Mouse (Mus musculus) CH12.LX (cell line): Measurements from ENCODE around the gene Sf1. TPM values are rescaled to one million over a fixed set of nuclear protein-coding genes. Genes with fewer than 3 reads are reported as not detected.

Source experiments
- DNase-seq: peaks from one replicate; pipeline ENCODE4 v3.0.0-alpha.2; 2013; ENCODE audit errors: extremely low read depth
- H3K27ac ChIP-seq: 2 replicates; pipeline ENCODE4 v1.5.1; 2012; ENCODE audit warnings: low read depth, mild to moderate bottlenecking, control low read depth, moderate library complexity; ENCODE audit not compliant: insufficient read depth
- H3K27me3 ChIP-seq: replicated peaks from 2 replicates; pipeline ENCODE3; 2012; ENCODE audit warnings: inconsistent platforms
- H3K36me3 ChIP-seq, 2 experiments: replicated peaks in 1 of 2; 2 replicates each; pipeline versions ENCODE3 to v1.6.1; 2012; ENCODE audit warnings: inconsistent platforms in 1 of 2, low read length in 1 of 2, mild to moderate bottlenecking in 1 of 2, mixed read lengths in 1 of 2, moderate library complexity in 1 of 2; ENCODE audit not compliant: control insufficient read depth in 1 of 2, insufficient read depth in 1 of 2
- H3K4me1 ChIP-seq, 2 experiments: 2 replicates each; pipeline ENCODE4 v1.6.1; 2012; ENCODE audit warnings: inconsistent platforms in 1 of 2, moderate library complexity in 1 of 2; ENCODE audit not compliant: insufficient read depth in 2 of 2, control insufficient read depth in 1 of 2
- H3K4me2 ChIP-seq: 2 replicates; pipeline ENCODE4 v1.6.1; 2012; ENCODE audit warnings: low read depth, mild to moderate bottlenecking, control low read depth; ENCODE audit not compliant: poor library complexity, insufficient read depth, severe bottlenecking
- H3K4me3 ChIP-seq, 3 experiments: fragments of 150-350 bp in 1 of 3; sonication (generic) in 1 of 3; replicated peaks in 1 of 3; 2 replicates each; pipeline versions ENCODE3 to v1.5.1; 2011 to 2012; ENCODE audit warnings: low read depth in 2 of 3, low read length in 2 of 3, mild to moderate bottlenecking in 2 of 3, moderate library complexity in 2 of 3, control low read depth in 1 of 3, improper control_type of control experiment in 1 of 3, inconsistent platforms in 1 of 3, mixed read lengths in 1 of 3; ENCODE audit not compliant: poor library complexity in 1 of 3
- H3K79me2 ChIP-seq: replicated peaks from 2 replicates; pipeline ENCODE4 v1.6.1; 2012; ENCODE audit warnings: mild to moderate bottlenecking, moderate library complexity; ENCODE audit not compliant: control insufficient read depth, poor library complexity, insufficient read depth, severe bottlenecking; ENCODE audit errors: extremely low read depth
- H3K9ac ChIP-seq: 2 replicates; pipeline ENCODE4 v1.6.1; 2012; ENCODE audit warnings: low read depth, mild to moderate bottlenecking, control low read depth, moderate library complexity; ENCODE audit not compliant: insufficient read depth
- H3K9me3 ChIP-seq: replicated peaks from 2 replicates; pipeline ENCODE3; 2012; ENCODE audit warnings: low read length, inconsistent platforms, mixed read lengths
- BHLHE40 ChIP-seq: IDR thresholded peaks from 2 replicates; pipeline ENCODE4 v1.6.1; 2011; ENCODE audit warnings: mild to moderate bottlenecking, low read depth, low read length, improper control_type of control experiment
- CHD2 ChIP-seq: IDR thresholded peaks from 2 replicates; pipeline ENCODE4 v1.6.1; 2011; ENCODE audit warnings: low read length, improper control_type of control experiment
- CTCF ChIP-seq, 2 experiments: IDR thresholded peaks in 1 of 2; conservative IDR thresholded peaks in 1 of 2; 2 replicates each; pipeline ENCODE4 v1.5.1; 2011 to 2012; ENCODE audit warnings: low read depth in 2 of 2, low read length in 2 of 2, improper control_type of control experiment in 1 of 2, inconsistent platforms in 1 of 2, mild to moderate bottlenecking in 1 of 2, moderate library complexity in 1 of 2
- E2F4 ChIP-seq: IDR thresholded peaks from 2 replicates; pipeline ENCODE4 v1.6.1; 2011; ENCODE audit warnings: low read depth, low read length, improper control_type of control experiment; ENCODE audit not compliant: insufficient replicate concordance
- ELF1 ChIP-seq: IDR thresholded peaks from 2 replicates; pipeline ENCODE4 v1.6.1; 2014; ENCODE audit warnings: low read depth, mild to moderate bottlenecking, inconsistent platforms, low read length, improper control_type of control experiment
- EP300 ChIP-seq: IDR thresholded peaks from 2 replicates; pipeline ENCODE4 v1.6.1; 2011; ENCODE audit warnings: low read length, improper control_type of control experiment
- GABPA ChIP-seq: IDR thresholded peaks from 2 replicates; pipeline ENCODE4 v1.6.1; 2012; ENCODE audit warnings: low read depth, low read length, improper control_type of control experiment, inconsistent platforms; ENCODE audit not compliant: insufficient replicate concordance
- HCFC1 ChIP-seq: IDR thresholded peaks from 2 replicates; pipeline ENCODE4 v1.6.1; 2012; ENCODE audit warnings: low read depth, mild to moderate bottlenecking, inconsistent platforms, low read length, improper control_type of control experiment
- JUN ChIP-seq: IDR thresholded peaks from 2 replicates; pipeline ENCODE4 v1.6.1; 2011; ENCODE audit warnings: low read depth, mild to moderate bottlenecking, low read length, improper control_type of control experiment, moderate library complexity; ENCODE audit not compliant: insufficient read depth
- MAFK ChIP-seq: IDR thresholded peaks from 2 replicates; pipeline ENCODE4 v1.6.1; 2011; ENCODE audit warnings: low read length, improper control_type of control experiment; ENCODE audit not compliant: insufficient replicate concordance
- MEF2A ChIP-seq: IDR thresholded peaks from 2 replicates; pipeline ENCODE4 v1.6.1; 2014; ENCODE audit warnings: low read depth, mild to moderate bottlenecking, inconsistent platforms, low read length, improper control_type of control experiment, borderline replicate concordance
- MXI1 ChIP-seq: IDR thresholded peaks from 2 replicates; pipeline ENCODE4 v1.6.1; 2011; ENCODE audit warnings: mild to moderate bottlenecking, low read depth, low read length, improper control_type of control experiment
- POLR2A ChIP-seq: IDR thresholded peaks from 2 replicates; pipeline ENCODE4 v1.6.1; 2011; ENCODE audit warnings: low read depth, mild to moderate bottlenecking, improper control_type of control experiment, low read length
- POLR2AphosphoS2 ChIP-seq: IDR thresholded peaks from 2 replicates; pipeline ENCODE4 v1.6.1; 2011; ENCODE audit warnings: low read depth, low read length, improper control_type of control experiment
- RCOR1 ChIP-seq: conservative IDR thresholded peaks from 2 replicates; pipeline ENCODE4 v1.6.1; 2012; ENCODE audit warnings: low read depth, mild to moderate bottlenecking, inconsistent platforms, low read length, improper control_type of control experiment
- SIN3A ChIP-seq: IDR thresholded peaks from 2 replicates; pipeline ENCODE4 v1.6.1; 2012; ENCODE audit warnings: low read length, improper control_type of control experiment, inconsistent platforms
- TBP ChIP-seq: conservative IDR thresholded peaks from 2 replicates; pipeline ENCODE4 v1.6.1; 2011; ENCODE audit warnings: low read depth, low read length, improper control_type of control experiment
- UBTF ChIP-seq: IDR thresholded peaks from 2 replicates; pipeline ENCODE4 v1.6.1; 2012; ENCODE audit warnings: low read depth, mild to moderate bottlenecking, inconsistent platforms, low read length, improper control_type of control experiment, moderate library complexity
- USF2 ChIP-seq: conservative IDR thresholded peaks from 2 replicates; pipeline ENCODE4 v1.6.1; 2011; ENCODE audit warnings: low read depth, low read length, improper control_type of control experiment
- ZC3H11A ChIP-seq: IDR thresholded peaks from 2 replicates; pipeline ENCODE4 v1.6.1; 2012; ENCODE audit warnings: low read depth, mild to moderate bottlenecking, inconsistent platforms, low read length, improper control_type of control experiment
- ZMIZ1 ChIP-seq: IDR thresholded peaks from 2 replicates; pipeline ENCODE4 v1.6.1; 2012; ENCODE audit warnings: low read depth, mild to moderate bottlenecking, inconsistent platforms, low read length, improper control_type of control experiment
- ZNF384 ChIP-seq: IDR thresholded peaks from 2 replicates; pipeline ENCODE4 v1.6.1; 2012; ENCODE audit warnings: low read depth, low read length, improper control_type of control experiment, inconsistent platforms
- dilution Hi-C: fragments of 300-500 bp; cut with MboI; formaldehyde crosslinking; loops from 2 replicates; pipeline ENCODE4 v1.14.3; 2020; ENCODE audit warnings: low sequenced_read_pairs; ENCODE audit not compliant: extremely low pct_unique_long_range_greater_than_20kb, extremely low pct_ligation_motif_present
- in situ Hi-C: fragments of 300-500 bp; cut with MboI; formaldehyde crosslinking; loops from 3 replicates; pipeline ENCODE4 v1.14.3; 2019; ENCODE audit warnings: low sequenced_read_pairs, low pct_ligation_motif_present, low pct_unique_long_range_greater_than_20kb, mixed read lengths
- polyA plus RNA-seq: library from polyadenylated mRNA; unstranded; fragments of >175 nt; gene quantifications from 2 replicates; pipeline ENCODE4 v1.2.1, GENCODE M21; 2012; ENCODE audit warnings: low read depth; ENCODE audit not compliant: insufficient read length
- total RNA-seq, 2 experiments: library from RNA; depleted of rRNA; stranded (reverse); fragments of 300-350 nt in 1 of 2; fragments of >200 nt in 1 of 2; gene quantifications; 2 replicates each; pipeline ENCODE4 v1.2.3; 2012 to 2014

The Sf1 gene
- total and polyA plus RNA-seq, 3 experiments = 54.5 to 251 (median 70.4) TPM

- no peak for TF ChIP-seq E2F4
- no peak for TF ChIP-seq ZNF384
- TF ChIP-seq MAFK = no peak
- no peak for TF ChIP-seq MEF2A
- no peak for TF ChIP-seq ZMIZ1
- no peak for TF ChIP-seq USF2
- no peak for TF ChIP-seq CTCF (conservative IDR thresholded peaks at IDR 0.05 in 1 of 2, IDR thresholded peaks at IDR 0.05 in 1 of 2; ENCODE audit: low read depth in 2 of 2, low read length in 2 of 2)
- no peak overlapping the region for H3K9ac ChIP-seq
- no peak overlapping the region for H3K27ac ChIP-seq
- peaks cover 25 to 72% of the 10 kb centered on the region in 2 experiments for H3K4me1 ChIP-seq
- dilution Hi-C loops (no loop called here), in situ Hi-C loops (no loop called here)
- peaks cover 62 to 73% of the 10 kb centered on the region in 2 experiments for H3K36me3 ChIP-seq
- no peak overlapping the region for H3K4me3 ChIP-seq
- peaks cover 10% of the 10 kb centered on the region; the same call in 1 of the 2 replicates for H3K79me2 ChIP-seq
- H3K4me2 ChIP-seq = no peak overlapping the region
- H3K9me3 ChIP-seq = no peaks in the 10 kb centered on the region
- no peaks in the 10 kb centered on the region for H3K27me3 ChIP-seq
- DNase-seq = no peak
Measured at GRCm38 (mm10) chr19:6343996-6344395, 19.5 kb upstream of the Sf1 start.

DNA sequence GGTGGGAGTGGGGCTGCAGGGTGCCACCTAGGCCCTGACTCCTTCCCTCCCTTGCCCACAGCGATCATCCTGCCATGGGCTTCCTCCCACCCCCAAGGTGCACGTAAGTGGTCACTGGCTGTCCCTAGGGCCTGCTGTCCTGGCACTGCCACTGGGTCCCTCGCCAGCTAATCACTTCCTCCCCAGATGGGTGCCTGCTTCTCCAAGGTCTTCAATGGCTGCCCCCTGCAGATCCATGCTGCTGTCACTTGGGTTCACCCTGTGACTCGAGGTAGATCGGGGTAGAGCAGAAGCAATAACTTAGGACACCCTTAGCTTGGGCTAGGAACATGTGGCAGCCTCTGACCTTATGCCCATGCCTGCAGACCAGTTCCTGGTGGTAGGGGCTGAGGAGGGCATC is 17.5 kb upstream of the Sf1 start:
- Histone ChIP-seq H3K4me2 (no peak overlapping the region), H3K9ac (no peak overlapping the region), H3K36me3 (peaks cover 76 to 87% of the 10 kb centered on the region in 2 experiments), H3K4me1 (peaks cover 21 to 85% of the 10 kb centered on the region in 2 experiments), H3K9me3 (no peaks in the 10 kb centered on the region), H3K4me3 (no peak overlapping the region), H3K27me3 (no peaks in the 10 kb centered on the region), H3K79me2 (peaks cover 7% of the 10 kb centered on the region; the same call in 1 of the 2 replicates), H3K27ac (no peak overlapping the region)
- no peak for DNase-seq
- no peak for TF ChIP-seq UBTF
- TF ChIP-seq POLR2AphosphoS2 = no peak
- TF ChIP-seq BHLHE40 = no peak
- in situ Hi-C loops = no loop called here
- dilution Hi-C loops = no loop called here

DNA sequence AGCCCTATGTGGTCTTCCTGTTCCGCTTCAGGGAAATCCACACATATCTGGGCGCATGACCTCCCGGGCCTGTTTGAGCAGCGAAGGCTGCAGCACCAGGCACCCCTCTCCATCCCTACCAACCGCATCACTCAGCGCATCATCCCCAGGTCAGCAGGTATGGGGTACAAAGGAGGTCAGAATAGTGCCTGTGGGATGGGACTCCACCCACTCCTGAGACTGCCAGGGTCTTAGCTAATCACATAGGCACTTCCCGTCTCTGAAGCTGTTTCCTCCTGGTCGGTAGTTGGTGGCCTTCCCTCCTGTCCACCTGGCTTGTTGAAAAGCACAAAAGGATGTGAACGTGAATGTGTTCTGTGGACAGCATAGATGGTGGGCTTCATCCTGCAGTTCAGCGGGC is 16.8 kb upstream of the Sf1 start:
- Histone ChIP-seq H3K36me3 (peaks cover 82 to 94% of the 10 kb centered on the region in 2 experiments), H3K79me2 (peaks cover 7% of the 10 kb centered on the region; the same call in 1 of the 2 replicates), H3K4me2 (no peak overlapping the region), H3K9ac (no peak overlapping the region), H3K4me3 (no peak overlapping the region), H3K27me3 (no peaks in the 10 kb centered on the region), H3K27ac (no peak overlapping the region), H3K4me1 (peaks cover 21 to 91% of the 10 kb centered on the region in 2 experiments), H3K9me3 (no peaks in the 10 kb centered on the region)
- TF ChIP-seq HCFC1 = no peak
- no peak for TF ChIP-seq UBTF
- no peak for TF ChIP-seq TBP
- TF ChIP-seq ZNF384 = no peak
- TF ChIP-seq GABPA = no peak
- TF ChIP-seq ELF1 = no peak
- TF ChIP-seq SIN3A = no peak
- no peak for TF ChIP-seq ZC3H11A
- TF ChIP-seq RCOR1 = no peak
- no peak for TF ChIP-seq CHD2
- TF ChIP-seq JUN = no peak
- no peak for TF ChIP-seq POLR2A
- TF ChIP-seq EP300 = no peak
- TF ChIP-seq MXI1 = no peak
- in situ Hi-C loops = no loop called here
- DNase-seq = no peak
- dilution Hi-C loops = no loop called here
